ENCODE assay signal across 8 mouse cellular contexts in genomic region chr11:66122017-66122416, GRCm38 (mm10). TPM values are rescaled to one million over a fixed set of nuclear protein-coding genes. Genes with fewer than 3 reads are reported as not detected.
DNase-seq lines count a peak whose midpoint lies in the region; ATAC-seq and TF ChIP-seq lines count a peak whose summit lies in the region.

No protein-coding gene starts in this region.

- H3K36me3 ChIP-seq in embryonic facial prominence, embryonic 10.5 days (replicated peaks), result no peaks in the 10 kb centered on the region
- no peaks in the 10 kb centered on the region for H3K36me3 ChIP-seq in lung, embryonic 14.5 days (ENCODE audit: insufficient read depth)

- no peak for ATAC-seq in lung, embryonic 14.5 days (ENCODE audit: insufficient read depth)

- H3K4me1 ChIP-seq in embryonic facial prominence, embryonic 10.5 days, result peaks cover 2% of the 10 kb centered on the region; the same call in 1 of the 2 replicates
- no peaks in the 10 kb centered on the region for H3K4me1 ChIP-seq in lung, embryonic 14.5 days (ENCODE audit: insufficient read depth)

- peak; percentile 17 for DNase-seq in gastrocnemius, adult 18-20 months (ENCODE audit: low spot score)
- DNase-seq in gastrocnemius, postnatal 25 days, result no peak
- DNase-seq in 3T3-L1 (ENCODE audit: low read depth, low spot score), result peak; percentile 42
- peak; percentile 58 for DNase-seq in adrenal gland, postnatal 14 days
- peak; percentile 72 for DNase-seq in embryonic facial prominence, embryonic 10.5 days (ENCODE audit: low spot score)
- peak; percentile 47 for DNase-seq in kidney, postnatal 14 days
- peak; percentile 81 for DNase-seq in lung, embryonic 14.5 days
- peak; percentile 81 for DNase-seq in right cerebral cortex, postnatal 4 days

- no peak overlapping the region for H3K4me2 ChIP-seq in lung, embryonic 14.5 days

- 28% methylated on average over 3 of the region's 3 CpGs for WGBS in embryonic facial prominence, embryonic 10.5 days
- 18% methylated on average over 3 of the region's 3 CpGs for WGBS in lung, embryonic 14.5 days

- H3K27ac ChIP-seq in embryonic facial prominence, embryonic 10.5 days (replicated peaks), result no peak overlapping the region
- no peak overlapping the region for H3K27ac ChIP-seq in lung, embryonic 14.5 days (ENCODE audit: low read depth)

- H3K4me3 ChIP-seq in embryonic facial prominence, embryonic 10.5 days, result no peak overlapping the region
- H3K4me3 ChIP-seq in lung, embryonic 14.5 days (ENCODE audit: low read depth, low read length), result no peak overlapping the region

- no peaks in the 10 kb centered on the region for H3K27me3 ChIP-seq in embryonic facial prominence, embryonic 10.5 days (replicated peaks; ENCODE audit: low read depth, poor library complexity, severe bottlenecking)
- H3K27me3 ChIP-seq in lung, embryonic 14.5 days (ENCODE audit: insufficient read depth, low read length), result no peaks in the 10 kb centered on the region

- TF ChIP-seq CTCF in lung, embryonic 14.5 days (IDR thresholded peaks at IDR 0.05; ENCODE audit: low read depth), result peak; percentile 83

- no peak overlapping the region for H3K9ac ChIP-seq in lung, embryonic 14.5 days

- H3K9me3 ChIP-seq in embryonic facial prominence, embryonic 10.5 days, result no peaks in the 10 kb centered on the region
- H3K9me3 ChIP-seq in lung, embryonic 14.5 days (ENCODE audit: low read depth, low read length), result no peaks in the 10 kb centered on the region

RNA-seq across cellular contexts. Expression of gene Dnah9, which starts 46.3 kb away (rescaled TPM):
- total RNA-seq in gastrocnemius, adult 18-20 months (2021), result not detected
- total RNA-seq in gastrocnemius, postnatal 25 days (2021), result not detected
- 0.08 TPM in 1 of 2 replicates, not detected in the other for total RNA-seq in adrenal gland, postnatal 14 days (2021)
- polyA plus RNA-seq in embryonic facial prominence, embryonic 10.5 days (2016; fragmentation: Nextera tagmentation; extraction: Ambion mirVana), result 0.16 and 0.26 TPM in 2 replicates
- 0.08 and 0.16 TPM in 2 replicates for polyA plus RNA-seq in lung, embryonic 14.5 days (2014; fragmentation: Nextera tagmentation; extraction: Ambion mirVana)
